Mouse (Mus musculus): Measurements from ENCODE around the gene Adgrf5. TPM values are rescaled to one million over a fixed set of nuclear protein-coding genes. Genes with fewer than 3 reads are reported as not detected.

The Adgrf5 gene
- polyA plus RNA-seq, 1 experiment from 2014 or later = 18.8 TPM

- TF ChIP-seq CTCF (IDR thresholded peaks at IDR 0.05; ENCODE audit: low read depth) = no peak
- Histone ChIP-seq H3K9ac (no peak overlapping the region), H3K4me1 (ENCODE audit: insufficient read depth) (peaks cover 7% of the 10 kb centered on the region), H3K27me3 (ENCODE audit: insufficient read depth, low read length) (no peaks in the 10 kb centered on the region), H3K27ac (ENCODE audit: low read depth) (no peak overlapping the region), H3K9me3 (ENCODE audit: low read depth, low read length) (no peaks in the 10 kb centered on the region), H3K36me3 (ENCODE audit: insufficient read depth) (no peaks in the 10 kb centered on the region), H3K4me2 (peak overlapping the region; percentile 15), H3K4me3 (ENCODE audit: low read depth, low read length) (peak overlapping the region; percentile 28)
- 29% methylated on average over 11 of the region's 11 CpGs for WGBS
- ATAC-seq (ENCODE audit: insufficient read depth) (peak; percentile 24; the same call in 1 of the 2 replicates), DNase-seq (peak; percentile 60)
Observed at GRCm38 (mm10) chr17:43362362-43362761, 2.1 kb downstream of the Adgrf5 start.

- Histone ChIP-seq H3K27me3 (ENCODE audit: insufficient read depth, low read length) (no peaks in the 10 kb centered on the region), H3K9ac (no peak overlapping the region), H3K4me1 (ENCODE audit: insufficient read depth) (peaks cover 7% of the 10 kb centered on the region), H3K9me3 (ENCODE audit: low read depth, low read length) (no peaks in the 10 kb centered on the region), H3K4me3 (ENCODE audit: low read depth, low read length) (no peak overlapping the region), H3K27ac (ENCODE audit: low read depth) (no peak overlapping the region), H3K4me2 (peak overlapping the region; percentile 15), H3K36me3 (ENCODE audit: insufficient read depth) (no peaks in the 10 kb centered on the region)
- 55% methylated on average over 6 of the region's 6 CpGs for WGBS
- no peak for TF ChIP-seq CTCF (IDR thresholded peaks at IDR 0.05; ENCODE audit: low read depth)
- DNase-seq (no peak), ATAC-seq (ENCODE audit: insufficient read depth) (no peak)
Observed at GRCm38 (mm10) chr17:43362881-43363280, 2.6 kb downstream of the Adgrf5 start.

- no peaks in the 10 kb centered on the region for H3K27me3 ChIP-seq (ENCODE audit: insufficient read depth, low read length)
- no peak for TF ChIP-seq CTCF (IDR thresholded peaks at IDR 0.05; ENCODE audit: low read depth)
- H3K4me2 ChIP-seq = no peak overlapping the region
- WGBS = 51% methylated on average over 6 of the region's 6 CpGs
- DNase-seq (no peak), ATAC-seq (ENCODE audit: insufficient read depth) (no peak)
- H3K36me3 ChIP-seq (ENCODE audit: insufficient read depth) = no peaks in the 10 kb centered on the region
- H3K9me3 ChIP-seq (ENCODE audit: low read depth, low read length) = no peaks in the 10 kb centered on the region
- no peak overlapping the region for H3K9ac ChIP-seq
- peaks cover 7% of the 10 kb centered on the region for H3K4me1 ChIP-seq (ENCODE audit: insufficient read depth)
- no peak overlapping the region for H3K27ac ChIP-seq (ENCODE audit: low read depth)
- H3K4me3 ChIP-seq (ENCODE audit: low read depth, low read length) = no peak overlapping the region
Observed at GRCm38 (mm10) chr17:43363921-43364320, 3.7 kb downstream of the Adgrf5 start.

GRCm38 (mm10) chr17:43365297-43365696 is 5.0 kb downstream of the Adgrf5 start:
- no peaks in the 10 kb centered on the region for H3K36me3 ChIP-seq (ENCODE audit: insufficient read depth)
- no peak overlapping the region for H3K9ac ChIP-seq
- no peaks in the 10 kb centered on the region for H3K27me3 ChIP-seq (ENCODE audit: insufficient read depth, low read length)
- no peak for TF ChIP-seq CTCF (IDR thresholded peaks at IDR 0.05; ENCODE audit: low read depth)
- ATAC-seq (ENCODE audit: insufficient read depth) = no peak
- no peak for DNase-seq
- H3K4me1 ChIP-seq (ENCODE audit: insufficient read depth) = peaks cover 2% of the 10 kb centered on the region
- peak overlapping the region; percentile 32; the same call in 1 of the 2 replicates for H3K27ac ChIP-seq (ENCODE audit: low read depth)
- WGBS = 63% methylated on average over 6 of the region's 6 CpGs
- no peaks in the 10 kb centered on the region for H3K9me3 ChIP-seq (ENCODE audit: low read depth, low read length)
- no peak overlapping the region for H3K4me2 ChIP-seq
- no peak overlapping the region for H3K4me3 ChIP-seq (ENCODE audit: low read depth, low read length)

- H3K9ac ChIP-seq = no peak overlapping the region
- 50% methylated on average over 9 of the region's 9 CpGs for WGBS
- H3K4me1 ChIP-seq (ENCODE audit: insufficient read depth) = no peaks in the 10 kb centered on the region; the same call in 1 of the 2 replicates
- no peak overlapping the region for H3K27ac ChIP-seq (ENCODE audit: low read depth)
- H3K4me3 ChIP-seq (ENCODE audit: low read depth, low read length) = no peak overlapping the region
- ATAC-seq (ENCODE audit: insufficient read depth) (no peak), DNase-seq (peak; percentile 54)
- no peaks in the 10 kb centered on the region for H3K9me3 ChIP-seq (ENCODE audit: low read depth, low read length)
- TF ChIP-seq CTCF (IDR thresholded peaks at IDR 0.05; ENCODE audit: low read depth) = no peak
- no peaks in the 10 kb centered on the region for H3K27me3 ChIP-seq (ENCODE audit: insufficient read depth, low read length)
- no peak overlapping the region for H3K4me2 ChIP-seq
- no peaks in the 10 kb centered on the region for H3K36me3 ChIP-seq (ENCODE audit: insufficient read depth)
Observed at GRCm38 (mm10) chr17:43366486-43366885, 6.2 kb downstream of the Adgrf5 start.

- Histone ChIP-seq H3K36me3 (ENCODE audit: insufficient read depth) (no peaks in the 10 kb centered on the region), H3K9ac (no peak overlapping the region), H3K9me3 (ENCODE audit: low read depth, low read length) (no peaks in the 10 kb centered on the region), H3K27me3 (ENCODE audit: insufficient read depth, low read length) (no peaks in the 10 kb centered on the region), H3K4me2 (no peak overlapping the region), H3K27ac (ENCODE audit: low read depth) (peak overlapping the region; percentile 51; the same call in 1 of the 2 replicates), H3K4me1 (ENCODE audit: insufficient read depth) (no peaks in the 10 kb centered on the region), H3K4me3 (ENCODE audit: low read depth, low read length) (no peak overlapping the region)
- WGBS = 44% methylated on average over 5 of the region's 5 CpGs
- TF ChIP-seq CTCF (IDR thresholded peaks at IDR 0.05; ENCODE audit: low read depth) = no peak
- DNase-seq (peak; percentile 23), ATAC-seq (ENCODE audit: insufficient read depth) (no peak)
Observed at GRCm38 (mm10) chr17:43368171-43368576, 7.9 kb downstream of the Adgrf5 start.

GRCm38 (mm10) chr17:43372604-43373003 is 12.4 kb downstream of the Adgrf5 start:
- H3K4me1 ChIP-seq (ENCODE audit: insufficient read depth) = peaks cover 20% of the 10 kb centered on the region; the same call in 1 of the 2 replicates
- no peaks in the 10 kb centered on the region for H3K36me3 ChIP-seq (ENCODE audit: insufficient read depth)
- no peaks in the 10 kb centered on the region for H3K27me3 ChIP-seq (ENCODE audit: insufficient read depth, low read length)
- TF ChIP-seq CTCF (IDR thresholded peaks at IDR 0.05; ENCODE audit: low read depth) = no peak
- no peak overlapping the region for H3K27ac ChIP-seq (ENCODE audit: low read depth)
- no peak overlapping the region for H3K4me3 ChIP-seq (ENCODE audit: low read depth, low read length)
- no peaks in the 10 kb centered on the region for H3K9me3 ChIP-seq (ENCODE audit: low read depth, low read length)
- DNase-seq (no peak), ATAC-seq (ENCODE audit: insufficient read depth) (no peak)
- H3K4me2 ChIP-seq = no peak overlapping the region
- no peak overlapping the region for H3K9ac ChIP-seq
- WGBS = 55% methylated on average over 4 of the region's 4 CpGs

Measured in lung, embryonic 14.5 days (tissue).